In the genomic region with DNA sequence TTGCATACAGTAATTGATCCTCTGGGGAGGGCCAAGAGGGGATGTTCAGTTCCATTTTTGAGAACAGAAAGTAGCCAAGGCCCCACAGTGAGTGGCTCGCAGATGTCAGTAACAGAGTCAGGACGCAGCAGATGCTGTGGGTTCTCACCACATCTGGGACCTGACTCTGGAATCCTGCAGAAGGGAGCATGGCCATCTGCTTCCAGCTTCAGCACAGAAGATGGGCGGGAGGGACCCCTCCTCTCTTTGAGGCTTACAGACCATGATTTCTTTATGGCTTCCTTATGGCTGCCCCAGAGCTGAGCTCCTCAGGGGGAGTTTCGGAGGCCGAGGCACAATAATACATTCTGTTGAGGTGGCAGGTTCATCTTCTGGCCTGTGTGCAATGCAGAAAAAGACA, we compare ENCODE assay signal across 16 mouse cellular contexts.
A peak's percentile ranks its signal among the peaks of the same experiment; 100 is the strongest.
DNase-seq lines count a peak whose midpoint lies in the region; ATAC-seq lines count a peak whose summit lies in the region.
"Had no signal": no experiment of that assay in that cellular context is flagged by ENCODE, and none has a peak within 500 bp of the region (broad histone marks: within the 10 kb centered on the region; RNA-seq: fewer than 3 reads in every experiment).

No protein-coding gene starts in this region.

- H3K36me3 ChIP-seq in midbrain, embryonic 13.5 days = no peaks in the 10 kb centered on the region
- no peaks in the 10 kb centered on the region for H3K36me3 ChIP-seq in midbrain, embryonic 10.5 days
- no peaks in the 10 kb centered on the region for H3K36me3 ChIP-seq in embryonic facial prominence, embryonic 13.5 days
- no peaks in the 10 kb centered on the region for H3K36me3 ChIP-seq in hindbrain, embryonic 14.5 days (replicated peaks; ENCODE audit: control insufficient read depth, insufficient read depth)
- no peaks in the 10 kb centered on the region for H3K36me3 ChIP-seq in liver, embryonic 11.5 days (ENCODE audit: control insufficient read depth, insufficient read depth, low read length)

- WGBS in midbrain, embryonic 13.5 days = 41% methylated on average over 5 of the region's 5 CpGs
- 81% methylated on average over 5 of the region's 5 CpGs for WGBS in midbrain, embryonic 10.5 days
- WGBS in embryonic facial prominence, embryonic 13.5 days = 38% methylated on average over 5 of the region's 5 CpGs
- WGBS in hindbrain, embryonic 14.5 days = 47% methylated on average over 5 of the region's 5 CpGs
- WGBS in liver, embryonic 11.5 days = 76% methylated on average over 5 of the region's 5 CpGs

- no peak overlapping the region for H3K4me2 ChIP-seq in midbrain, embryonic 13.5 days (replicated peaks)
- no peak overlapping the region for H3K4me2 ChIP-seq in embryonic facial prominence, embryonic 13.5 days
- no peak overlapping the region for H3K4me2 ChIP-seq in hindbrain, embryonic 14.5 days (replicated peaks)
- no peak overlapping the region for H3K4me2 ChIP-seq in liver, embryonic 11.5 days

- H3K27me3 ChIP-seq in midbrain, embryonic 13.5 days = no peaks in the 10 kb centered on the region
- no peaks in the 10 kb centered on the region for H3K27me3 ChIP-seq in midbrain, embryonic 10.5 days (ENCODE audit: low read depth, poor library complexity, severe bottlenecking)
- no peaks in the 10 kb centered on the region for H3K27me3 ChIP-seq in embryonic facial prominence, embryonic 13.5 days
- no peaks in the 10 kb centered on the region for H3K27me3 ChIP-seq in hindbrain, embryonic 14.5 days (ENCODE audit: control insufficient read depth, insufficient read depth, low read length)
- no peaks in the 10 kb centered on the region for H3K27me3 ChIP-seq in liver, embryonic 11.5 days (replicated peaks; ENCODE audit: control insufficient read depth, insufficient read depth, low read length)

- no peak overlapping the region for H3K27ac ChIP-seq in midbrain, embryonic 13.5 days
- no peak overlapping the region for H3K27ac ChIP-seq in midbrain, embryonic 10.5 days (replicated peaks)
- H3K27ac ChIP-seq in embryonic facial prominence, embryonic 13.5 days = no peak overlapping the region
- H3K27ac ChIP-seq in hindbrain, embryonic 14.5 days = peak overlapping the region; percentile 45; the same call in 1 of the 2 replicates
- H3K27ac ChIP-seq in liver, embryonic 11.5 days (ENCODE audit: low read depth, low read length) = no peak overlapping the region
- H3K27ac ChIP-seq: heart, adult 2 months had no signal

- peak; percentile 62 for ATAC-seq in midbrain, embryonic 13.5 days
- ATAC-seq in embryonic facial prominence, embryonic 13.5 days (ENCODE audit: insufficient number of reproducible peaks, insufficient read depth, low FRiP score, low TSS enrichment, low read depth) = peak; percentile 74; the same call in 1 of the 2 replicates
- ATAC-seq in hindbrain, embryonic 14.5 days (ENCODE audit: low FRiP score) = no peak
- no peak for ATAC-seq in liver, embryonic 11.5 days (replicated peaks; ENCODE audit: low FRiP score)
- ATAC-seq in megakaryocyte-erythroid progenitor cell, adult 5-6 weeks (replicated peaks; ENCODE audit: low FRiP score, low TSS enrichment, poor library complexity, severe bottlenecking) = no peak
- ATAC-seq: activated CD4-positive, CD25-positive, alpha-beta regulatory T cell, adult 4 months; liver, postnatal 0 days had no signal

- H3K4me1 ChIP-seq in midbrain, embryonic 13.5 days (replicated peaks) = peaks cover 8% of the 10 kb centered on the region
- no peaks in the 10 kb centered on the region; the same call in 1 of the 2 replicates for H3K4me1 ChIP-seq in midbrain, embryonic 10.5 days
- H3K4me1 ChIP-seq in embryonic facial prominence, embryonic 13.5 days = peaks cover 17% of the 10 kb centered on the region; the same call in 1 of the 2 replicates
- H3K4me1 ChIP-seq in hindbrain, embryonic 14.5 days (replicated peaks; ENCODE audit: control insufficient read depth, insufficient read depth, low read length) = peaks cover 4% of the 10 kb centered on the region; the same call in 1 of the 2 replicates
- no peaks in the 10 kb centered on the region for H3K4me1 ChIP-seq in liver, embryonic 11.5 days (replicated peaks; ENCODE audit: control insufficient read depth, insufficient read depth, low read length)

- H3K9me3 ChIP-seq in midbrain, embryonic 13.5 days = no peaks in the 10 kb centered on the region
- peaks cover 5% of the 10 kb centered on the region; the same call in 1 of the 2 replicates for H3K9me3 ChIP-seq in midbrain, embryonic 10.5 days (replicated peaks)
- H3K9me3 ChIP-seq in embryonic facial prominence, embryonic 13.5 days = peaks cover 8% of the 10 kb centered on the region; the same call in 1 of the 2 replicates
- H3K9me3 ChIP-seq in hindbrain, embryonic 14.5 days (ENCODE audit: control insufficient read depth, low read length) = no peaks in the 10 kb centered on the region
- no peaks in the 10 kb centered on the region for H3K9me3 ChIP-seq in liver, embryonic 11.5 days (ENCODE audit: control insufficient read depth, low read length)

- H3K4me3 ChIP-seq in midbrain, embryonic 13.5 days (replicated peaks) = no peak overlapping the region
- no peak overlapping the region for H3K4me3 ChIP-seq in midbrain, embryonic 10.5 days
- H3K4me3 ChIP-seq in embryonic facial prominence, embryonic 13.5 days = no peak overlapping the region
- H3K4me3 ChIP-seq in hindbrain, embryonic 14.5 days (replicated peaks; ENCODE audit: low read length) = no peak overlapping the region
- H3K4me3 ChIP-seq in liver, embryonic 11.5 days (ENCODE audit: low read depth, low read length) = no peak overlapping the region
- H3K4me3 ChIP-seq: heart, adult 2 months; myocyte had no signal

- DNase-seq in midbrain, embryonic 10.5 days (ENCODE audit: low spot score) = no peak
- peak; percentile 33 for DNase-seq in hindbrain, embryonic 14.5 days (ENCODE audit: low spot score)
- no peak for DNase-seq in liver, embryonic 11.5 days (ENCODE audit: low spot score)
- DNase-seq in kidney, adult 9 months = no peak
- DNase-seq: cerebellum, adult 11-12 months; heart, adult 2 months; heart, postnatal 10 days; kidney, postnatal 10 days; layer of hippocampus, adult 9-11 months; liver, postnatal 0 days; lung, postnatal 4 days had no signal

- no peak overlapping the region for H3K9ac ChIP-seq in midbrain, embryonic 13.5 days (replicated peaks)
- H3K9ac ChIP-seq in embryonic facial prominence, embryonic 13.5 days = no peak overlapping the region
- H3K9ac ChIP-seq in hindbrain, embryonic 14.5 days = no peak overlapping the region
- no peak overlapping the region for H3K9ac ChIP-seq in liver, embryonic 11.5 days (ENCODE audit: low read depth, low read length)
- H3K9ac ChIP-seq: liver, postnatal 0 days had no signal

Comparison
In these comparisons a context has a peak if more than half of its experiments do, and no peak if none do; other contexts are left out.
1. ATAC-seq: peak in midbrain, embryonic 13.5 days (single experiment) and embryonic facial prominence, embryonic 13.5 days (single experiment); none in hindbrain, embryonic 14.5 days (single experiment), liver, embryonic 11.5 days (single experiment) and megakaryocyte-erythroid progenitor cell, adult 5-6 weeks (single experiment).